Mouse (Mus musculus): ENCODE data around the gene Ccdc33.

The Ccdc33 gene

DNA sequence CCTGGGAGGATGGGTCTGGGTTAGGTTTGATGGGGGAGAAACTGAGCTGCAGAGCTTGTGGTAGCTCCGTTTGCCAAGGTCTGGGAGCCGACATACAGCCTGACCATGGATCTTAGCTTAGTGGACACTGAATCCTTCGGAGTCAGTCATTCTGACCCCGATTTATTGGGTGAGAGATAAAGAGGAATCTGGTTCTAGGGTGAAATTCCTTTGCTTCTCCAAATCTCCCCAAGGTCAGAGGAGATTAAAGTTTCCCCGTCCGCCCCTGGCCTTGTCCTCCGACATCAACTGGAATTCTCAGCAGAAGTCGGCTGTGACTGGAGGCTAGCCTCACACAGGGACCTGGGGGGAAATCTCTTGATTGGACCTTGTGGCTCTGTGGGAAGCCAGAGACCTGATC is 107.1 kb downstream of the Ccdc33 start:
- DNase-seq (ENCODE audit: low spot score in 2 of 2): no peak

DNA sequence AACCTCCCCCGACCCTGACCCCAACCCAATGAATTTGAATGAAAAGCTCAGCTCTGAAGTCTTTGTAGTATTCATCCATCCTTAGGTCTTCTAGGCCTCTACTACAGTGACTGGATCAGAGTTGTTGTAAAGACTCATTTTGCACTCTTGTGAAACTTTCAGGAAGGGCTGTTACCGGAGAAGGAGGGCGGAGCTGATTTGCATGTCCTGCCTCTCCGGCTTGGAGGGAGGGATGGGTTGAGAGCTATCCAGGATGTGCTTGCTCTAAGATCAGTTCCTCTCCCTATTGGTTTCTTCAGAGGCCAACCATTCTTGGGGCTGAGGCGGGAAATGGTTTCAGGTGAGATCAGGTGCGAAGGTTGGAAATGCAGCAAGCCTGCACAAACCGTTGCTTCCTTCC is 107.6 kb downstream of the Ccdc33 start:
- DNase-seq (ENCODE audit: low spot score in 2 of 2): no peak

DNA sequence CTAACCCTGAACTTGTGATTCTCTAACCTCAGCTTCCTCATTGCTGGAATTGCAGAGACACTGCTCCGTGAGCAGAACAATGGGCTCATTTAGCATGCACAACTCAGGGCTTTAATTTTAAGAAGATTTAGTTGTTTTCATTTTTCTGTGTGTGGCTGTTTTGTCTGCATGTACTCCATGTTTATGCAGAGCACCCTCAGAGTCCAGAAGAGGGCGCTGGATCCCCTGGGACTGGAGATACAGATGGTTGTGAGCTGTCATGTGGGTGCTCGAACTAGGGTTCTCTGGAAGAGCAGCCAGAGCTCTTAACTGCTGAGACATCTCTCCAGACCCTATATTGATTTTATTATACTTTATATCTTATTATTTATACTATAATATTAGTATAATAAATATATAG is 109.0 kb downstream of the Ccdc33 start:
- DNase-seq (ENCODE audit: low spot score in 2 of 2): no peak

DNA sequence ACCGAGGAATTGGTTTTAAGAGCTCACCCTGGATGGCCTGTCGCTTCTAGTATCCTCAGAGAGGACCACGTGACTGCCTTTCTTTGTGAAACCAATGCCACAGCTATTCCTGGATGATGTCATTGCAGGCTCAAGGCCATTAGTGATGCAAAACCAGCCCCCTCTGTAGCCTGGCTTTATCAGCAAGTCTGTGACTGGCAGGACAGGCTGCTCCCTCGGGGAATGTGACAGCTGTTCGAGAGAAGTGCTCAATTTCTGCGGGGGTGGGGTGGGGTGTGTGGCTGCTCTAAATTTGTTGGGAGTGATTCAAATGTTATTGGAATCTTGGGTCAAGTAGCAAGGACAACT is 109.6 kb downstream of the Ccdc33 start:
- DNase-seq (ENCODE audit: low spot score in 2 of 2): no peak

DNA sequence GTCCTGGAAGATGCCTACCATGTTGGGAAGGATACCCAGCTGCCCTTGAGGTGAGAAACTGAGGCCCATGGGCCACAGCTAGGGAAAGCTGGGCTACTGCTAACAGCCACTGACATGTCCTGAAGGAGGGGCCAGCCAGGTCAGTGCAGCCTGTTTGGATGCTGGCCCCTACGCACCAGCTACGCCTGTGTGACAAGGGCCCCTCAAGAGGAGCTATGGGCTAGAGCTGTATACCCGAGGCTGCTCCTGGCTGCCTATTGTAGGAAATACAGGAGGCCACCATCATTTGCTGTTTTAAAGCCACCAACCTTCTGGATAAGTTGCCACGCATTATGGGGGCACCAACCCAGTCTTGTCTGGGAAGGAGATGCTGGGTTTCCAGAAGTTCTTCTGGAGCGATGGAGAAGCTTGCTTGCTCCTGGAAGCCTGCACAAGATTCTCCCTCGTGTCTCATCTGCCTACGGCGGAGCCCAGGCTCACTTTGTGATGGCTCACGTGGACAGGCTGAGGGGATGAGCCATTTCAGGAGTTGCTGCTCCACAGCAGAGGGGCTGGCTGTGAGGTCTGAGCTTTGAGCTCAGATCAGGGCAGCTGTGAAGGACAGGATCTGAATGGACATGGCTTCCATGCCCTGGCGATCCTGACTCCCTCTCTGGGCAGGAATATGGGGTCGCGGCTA is 110.1 kb downstream of the Ccdc33 start:
- DNase-seq (ENCODE audit: low spot score in 2 of 2): no peak

DNA sequence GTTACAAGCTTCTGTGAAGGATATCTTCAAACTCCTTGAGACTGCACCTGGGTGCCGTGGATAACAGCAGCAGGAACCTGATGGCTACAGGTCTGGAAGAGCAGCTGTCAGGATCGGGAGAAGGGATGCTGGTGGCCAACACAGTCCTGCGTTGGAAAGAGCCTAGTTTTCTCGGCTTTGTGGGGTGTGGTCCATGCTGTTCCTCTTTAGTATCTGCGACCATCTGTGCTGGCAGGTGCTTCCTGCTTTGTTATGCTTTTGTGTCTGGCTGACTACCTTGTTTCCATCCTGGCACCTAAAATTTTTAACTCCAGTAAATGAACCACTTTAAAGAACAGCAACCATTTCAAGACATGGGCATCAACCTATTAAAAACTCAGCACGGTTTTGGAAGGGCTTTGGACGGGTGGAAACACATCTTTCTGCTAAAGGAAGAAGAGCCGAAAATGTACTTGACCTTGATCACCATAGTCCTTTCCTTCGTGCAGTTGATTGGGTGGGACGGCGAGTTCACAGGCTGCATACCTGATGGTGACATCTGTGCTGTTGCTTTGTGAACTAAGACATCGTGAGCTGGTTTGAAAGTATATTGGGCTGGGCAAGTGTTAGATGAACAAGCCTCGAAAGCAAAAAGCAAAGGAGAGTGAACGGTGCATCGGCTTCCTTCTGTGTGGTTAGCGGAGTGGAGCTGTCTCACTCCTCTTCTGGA is 112.7 kb downstream of the Ccdc33 start, which contains the start of gene Cyp11a1:
Gene Cyp11a1, plus strand, starts transcription at position 659 of the 709 bp plus-strand sequence.
- DNase-seq (ENCODE audit: low spot score in 2 of 2): no peak

DNA sequence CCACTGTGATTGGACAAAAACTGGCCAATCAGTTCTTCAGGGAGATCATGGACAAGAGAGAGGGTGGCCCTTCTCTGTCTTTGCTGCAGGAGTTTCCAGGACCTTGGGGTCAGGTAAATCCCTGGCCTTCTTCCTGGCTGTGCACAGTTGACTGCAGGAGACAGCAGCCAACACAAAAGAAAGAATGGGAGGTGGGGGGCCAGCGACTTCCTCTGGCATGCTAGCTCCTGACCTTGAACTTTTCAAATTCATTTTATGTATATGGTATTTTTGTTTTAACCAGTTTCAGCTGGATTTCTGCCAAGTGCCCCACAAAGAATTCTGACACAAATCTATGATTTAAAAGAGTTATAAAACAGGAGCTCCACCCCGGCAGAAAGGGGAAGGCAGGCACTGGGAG is 115.4 kb downstream of the Ccdc33 start:
- DNase-seq (ENCODE audit: low spot score in 2 of 2): no peak

DNA sequence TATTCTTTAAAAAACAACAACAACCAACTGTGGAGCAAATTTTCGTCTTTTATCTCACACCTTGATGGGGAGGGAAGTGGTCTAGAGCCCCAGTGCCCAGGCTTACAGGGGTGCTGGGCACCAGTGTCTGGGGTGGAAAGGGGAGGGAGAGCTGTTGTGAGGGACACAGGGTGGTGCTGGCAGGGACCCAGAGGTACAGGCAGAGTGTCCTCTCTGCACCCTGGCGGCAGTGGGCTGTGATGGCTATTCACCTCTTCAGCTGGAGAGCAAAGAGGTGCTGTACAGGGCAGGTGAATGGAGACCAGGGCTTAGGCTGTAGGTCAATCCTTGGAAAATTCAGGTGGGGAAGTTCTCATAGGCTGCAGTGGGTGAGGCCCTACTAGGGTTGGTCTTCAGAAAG is 118.9 kb downstream of the Ccdc33 start:
- no peak for DNase-seq (ENCODE audit: low spot score in 2 of 2)

DNA sequence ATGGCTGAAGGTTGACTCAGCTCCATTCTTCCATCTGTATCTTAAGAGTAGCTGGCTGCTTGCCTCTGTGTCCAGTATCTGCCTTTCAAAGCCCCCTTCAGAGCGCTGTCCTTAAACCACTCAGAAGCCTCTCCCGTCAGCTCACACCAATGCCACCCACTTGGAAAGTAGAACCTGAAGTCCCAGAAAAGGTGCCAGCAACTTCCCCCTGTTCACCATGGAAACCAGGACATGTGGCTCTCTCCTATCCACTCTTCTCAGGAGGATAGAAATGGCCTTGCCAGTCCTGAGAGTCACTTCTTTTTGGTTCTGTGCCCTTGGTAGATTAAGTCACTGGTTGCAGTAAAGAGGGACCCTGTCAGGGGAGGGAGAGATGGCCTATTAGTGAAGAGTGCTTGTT is 119.9 kb downstream of the Ccdc33 start:
- no peak for DNase-seq (ENCODE audit: low spot score in 2 of 2)

DNA sequence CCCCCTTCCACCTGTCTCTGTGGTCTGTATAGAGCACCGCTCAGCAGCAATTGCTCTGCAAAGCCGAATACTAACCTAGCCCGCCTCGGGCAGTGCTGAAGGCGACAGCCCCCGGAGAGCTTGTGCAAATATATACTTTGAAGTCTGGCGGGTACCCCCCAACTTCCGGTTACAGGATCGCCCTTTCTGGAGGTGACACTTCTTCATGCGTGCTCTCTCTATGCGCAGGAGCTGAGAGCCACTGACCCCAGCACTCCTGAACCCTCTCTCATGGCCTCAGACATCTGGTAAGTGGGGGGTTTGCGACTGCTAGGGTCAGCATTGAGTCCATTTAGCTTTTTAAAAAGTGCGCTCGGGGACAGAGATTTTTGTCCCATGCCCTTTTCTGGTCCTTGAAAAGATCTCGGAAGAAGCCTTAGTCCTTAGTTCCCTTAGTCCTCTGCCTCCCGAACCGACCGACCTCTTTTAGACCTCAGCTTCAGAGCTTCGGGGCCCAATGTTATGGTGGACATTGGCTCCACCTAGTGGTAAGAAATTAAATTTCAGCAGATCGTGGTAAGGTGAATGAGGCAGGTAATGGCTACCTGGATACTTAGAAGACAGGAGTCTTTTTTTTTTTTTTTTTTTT is 120.5 kb downstream of the Ccdc33 start:
- peak in 1 of 2 experiments; percentile 35 for DNase-seq (ENCODE audit: low spot score in 2 of 2)

DNA sequence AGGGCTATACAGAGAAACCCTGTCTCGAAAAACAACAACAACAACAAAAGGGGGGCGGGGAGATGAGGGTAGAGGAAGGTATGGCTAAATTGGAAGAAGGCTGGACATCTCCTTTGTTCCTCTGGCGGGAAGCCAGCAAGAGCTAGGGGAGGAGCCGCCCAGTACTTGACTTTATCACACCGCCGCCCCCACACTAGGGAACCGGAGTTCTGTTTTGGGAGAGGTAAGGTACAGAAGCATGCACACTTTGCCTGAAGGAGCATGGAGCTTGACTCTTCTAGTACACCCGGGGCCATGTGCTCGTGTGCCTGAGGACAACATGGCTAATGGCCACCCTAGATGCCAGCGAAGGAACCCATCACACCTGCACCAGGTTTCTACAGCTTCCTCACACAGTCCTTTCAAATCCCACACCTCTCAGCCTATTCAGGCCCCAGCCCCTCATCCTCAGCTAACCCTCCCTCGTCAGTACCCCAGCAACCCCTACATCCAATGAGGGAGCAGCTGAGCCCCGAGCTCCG is 121.1 kb downstream of the Ccdc33 start:
- no peak for DNase-seq (ENCODE audit: low spot score in 2 of 2)

DNA sequence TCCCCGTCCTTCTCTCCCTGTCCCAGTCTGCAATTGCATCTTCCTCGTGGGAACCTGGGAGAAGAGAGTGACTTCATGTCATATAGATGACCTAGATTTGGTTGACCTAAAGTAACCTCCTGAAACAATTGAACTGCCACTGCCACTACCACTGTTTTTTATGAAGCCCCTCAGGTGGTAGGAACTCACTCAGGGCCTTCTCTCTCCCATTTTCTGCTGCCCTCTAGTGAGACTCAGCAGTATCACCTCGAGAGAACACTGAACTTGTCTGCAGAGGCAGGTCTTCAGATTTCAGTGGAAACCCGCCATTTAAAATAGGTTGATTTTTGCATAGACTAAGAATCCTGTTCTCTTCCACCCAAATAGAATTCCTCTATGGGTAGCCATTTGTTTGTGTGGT is 123.3 kb downstream of the Ccdc33 start:
- DNase-seq (ENCODE audit: low spot score in 2 of 2): no peak

DNA sequence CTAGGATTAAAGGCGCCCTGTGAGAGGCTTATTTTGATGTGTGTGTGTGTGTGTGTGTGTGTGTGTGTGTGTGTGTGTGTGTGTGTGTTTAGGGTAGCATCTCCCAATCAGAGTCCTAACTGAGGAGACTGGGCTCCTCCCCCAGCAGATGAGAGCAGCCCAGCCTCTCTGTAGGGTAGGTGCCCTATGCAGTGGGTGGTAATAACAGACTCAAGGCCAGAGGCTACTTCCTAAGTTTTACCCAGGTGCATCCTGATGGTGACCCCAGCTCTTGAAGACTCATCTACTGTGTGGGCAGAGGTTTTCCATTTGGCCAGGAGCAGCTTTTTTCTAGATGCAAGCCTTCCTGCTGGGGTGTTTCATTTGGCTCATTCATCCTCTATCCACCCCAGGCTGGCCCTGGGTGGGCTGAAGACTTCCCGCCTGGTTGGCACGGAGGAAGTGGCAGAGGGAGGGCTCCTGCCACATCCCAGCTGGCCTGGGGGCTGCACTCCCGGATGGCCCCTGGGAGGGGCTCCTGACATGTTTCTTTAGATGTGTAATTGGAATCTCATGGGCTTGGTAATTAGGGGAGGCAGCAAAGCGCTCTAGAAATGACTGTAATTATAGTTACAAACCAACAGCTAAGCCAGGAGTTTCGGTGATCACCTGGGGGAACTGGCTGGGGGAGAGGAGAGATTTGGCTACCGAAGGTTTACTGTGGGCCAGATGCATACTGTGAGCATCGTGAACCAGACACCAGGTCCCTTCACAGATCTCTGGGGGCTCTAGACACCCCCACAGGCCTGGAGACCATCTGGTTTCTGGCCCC is 125.6 kb downstream of the Ccdc33 start:
- no peak for DNase-seq (ENCODE audit: low spot score in 2 of 2)

DNA sequence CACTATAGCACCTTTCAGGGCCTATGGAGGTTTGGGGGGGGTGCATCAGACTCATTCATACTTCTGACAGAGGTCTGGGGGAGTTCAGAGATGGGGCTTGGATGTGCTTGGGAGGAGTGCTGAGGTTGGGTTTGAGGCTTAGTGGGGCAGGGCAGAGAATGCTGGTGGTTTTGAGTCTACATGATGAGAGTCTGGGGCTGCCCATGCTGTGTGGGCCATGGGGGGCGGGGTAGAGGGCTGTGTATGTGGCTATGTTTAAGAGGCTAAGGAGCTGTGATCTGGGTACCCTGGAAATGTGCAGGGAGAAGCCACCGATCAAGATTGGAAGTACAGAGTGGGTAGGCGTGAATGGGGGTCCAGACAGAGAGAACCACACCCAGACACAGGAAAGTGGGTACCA is 126.6 kb downstream of the Ccdc33 start:
- no peak for DNase-seq (ENCODE audit: low spot score in 2 of 2)

DNA sequence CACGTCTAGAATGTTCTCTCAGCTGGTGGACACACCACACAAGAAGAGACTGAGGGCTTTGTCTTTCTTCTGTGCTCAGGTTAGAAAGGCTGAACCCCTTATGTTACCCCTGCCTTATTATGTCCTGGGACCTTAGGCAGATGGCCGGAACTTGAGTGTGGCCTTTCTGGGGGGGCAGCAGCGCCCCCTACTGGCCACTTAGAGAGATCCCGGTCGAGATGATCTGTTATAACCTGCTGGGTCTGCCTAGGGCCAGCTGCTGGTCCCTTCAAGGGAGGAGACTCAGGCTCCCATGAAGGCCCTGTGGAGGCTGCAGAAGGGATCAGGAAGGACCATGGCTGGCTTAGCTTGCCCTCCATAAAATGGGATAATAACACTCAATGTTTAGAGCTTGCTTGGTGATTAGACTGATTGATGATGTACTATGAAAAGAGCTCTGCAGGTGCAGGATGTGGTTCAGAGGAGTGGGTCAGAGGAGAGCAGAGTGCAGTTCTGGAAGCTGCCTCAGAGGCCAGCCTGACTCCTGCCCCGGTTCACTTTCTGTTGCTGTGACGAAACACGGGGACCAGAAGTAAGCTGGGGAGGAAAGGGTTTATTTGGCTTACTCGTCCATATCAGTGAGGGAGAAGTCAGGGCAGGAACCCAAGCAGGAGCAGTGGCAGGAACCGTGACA is 128.0 kb downstream of the Ccdc33 start:
- DNase-seq (ENCODE audit: low spot score in 2 of 2): peak in 1 of 2 experiments; percentile 37

DNA sequence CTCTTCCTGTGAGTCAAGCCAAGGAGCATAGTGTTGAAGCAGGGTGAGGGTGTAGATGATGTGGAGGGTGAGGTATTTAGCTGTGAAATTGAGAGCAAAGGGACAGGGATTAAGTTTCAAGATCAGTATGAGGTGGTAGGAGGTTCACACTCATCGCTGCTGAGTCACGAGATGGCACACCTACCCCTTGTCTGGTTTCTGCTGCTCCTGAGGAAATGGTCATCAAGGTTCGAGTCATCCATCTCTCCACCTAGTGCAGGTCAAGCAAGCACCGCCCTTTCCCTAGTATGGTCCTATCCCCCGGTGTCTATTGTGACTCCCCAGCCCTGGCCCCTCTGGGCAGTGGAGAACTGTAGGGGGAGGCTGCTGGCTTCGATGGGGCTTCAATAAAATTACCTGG is 129.3 kb downstream of the Ccdc33 start:
- no peak for DNase-seq (ENCODE audit: low spot score in 2 of 2)

DNA sequence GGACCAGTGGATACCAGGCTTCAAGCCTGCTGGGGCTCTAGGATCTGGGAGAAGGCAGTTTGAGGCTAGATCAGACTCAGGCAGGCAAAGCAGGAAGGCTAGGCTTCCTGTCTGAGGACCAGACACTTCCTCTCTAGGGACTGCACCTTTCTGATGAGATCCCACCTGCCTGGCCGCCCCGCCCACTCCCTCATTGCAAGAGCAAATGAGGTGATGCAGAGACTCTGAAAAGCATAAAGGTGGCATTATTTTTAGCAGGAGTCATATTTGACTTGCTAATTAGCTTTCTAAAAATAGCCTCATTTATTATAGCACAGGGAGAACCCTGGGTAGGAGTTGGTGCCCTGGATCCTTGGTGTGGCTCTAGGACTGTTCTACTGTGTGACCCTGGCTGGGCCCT is 130.5 kb downstream of the Ccdc33 start:
- DNase-seq (ENCODE audit: low spot score in 2 of 2): no peak

DNA sequence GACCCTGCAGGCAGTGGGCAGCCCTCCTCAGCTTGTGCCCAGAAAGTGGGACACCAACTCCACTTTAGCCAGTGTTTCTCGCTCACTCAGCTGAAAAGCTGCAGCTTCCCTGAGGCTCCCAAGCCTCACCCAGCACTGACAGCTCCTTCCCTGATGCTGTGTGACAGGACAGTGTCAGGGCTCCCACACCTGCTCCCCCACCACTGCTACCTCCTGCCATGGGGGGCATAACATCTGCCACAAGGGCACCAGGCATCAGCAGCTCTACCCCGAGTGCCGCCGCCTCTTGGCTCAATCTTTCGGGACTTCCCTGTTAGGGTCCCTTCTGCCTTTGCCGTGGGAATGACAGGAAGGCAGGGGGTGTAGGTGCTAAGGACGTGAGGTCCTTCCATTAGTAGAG is 132.3 kb downstream of the Ccdc33 start:
- no peak for DNase-seq (ENCODE audit: low spot score in 2 of 2)

DNA sequence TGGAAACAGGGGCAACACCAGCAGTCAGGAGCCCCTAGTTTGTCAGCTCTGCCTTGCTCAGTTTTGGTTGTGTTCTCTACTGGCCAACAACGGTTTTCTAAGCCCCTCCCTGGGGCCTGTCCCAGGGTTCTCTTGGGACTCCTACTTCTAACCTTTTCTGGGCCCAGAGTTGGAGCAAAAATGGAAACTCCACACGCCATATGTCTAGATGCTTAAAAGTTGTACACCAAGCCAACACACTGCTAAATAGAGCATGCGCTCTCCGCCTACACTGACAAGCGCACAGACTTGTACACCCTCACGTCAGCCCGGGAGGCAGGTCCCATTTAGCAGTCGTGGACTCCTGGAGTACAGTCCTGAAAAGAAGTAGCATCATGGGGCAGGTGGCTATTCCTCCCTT is 133.3 kb downstream of the Ccdc33 start:
- no peak for DNase-seq (ENCODE audit: low spot score in 2 of 2)

DNA sequence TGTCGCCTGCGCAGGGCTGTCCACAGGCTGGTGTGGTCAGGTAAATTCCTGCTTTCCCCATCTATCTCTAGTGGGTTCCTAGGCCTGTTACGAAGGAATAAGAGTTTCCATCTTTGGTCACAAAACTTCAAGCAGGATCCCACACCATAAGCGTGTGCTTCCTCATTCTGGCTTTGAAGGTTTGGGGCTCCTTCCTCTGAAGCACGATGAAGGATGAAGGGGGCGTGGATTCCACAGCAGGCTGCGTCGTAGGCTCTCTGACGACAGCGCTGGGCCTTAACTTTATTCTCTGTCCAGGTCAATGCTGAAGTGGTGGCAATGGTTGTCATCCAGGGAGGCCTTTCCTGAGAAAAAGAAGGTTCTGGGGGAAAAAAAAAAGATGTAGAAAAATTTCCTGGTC is 138.1 kb downstream of the Ccdc33 start:
- DNase-seq (ENCODE audit: low spot score in 2 of 2): no peak

DNA sequence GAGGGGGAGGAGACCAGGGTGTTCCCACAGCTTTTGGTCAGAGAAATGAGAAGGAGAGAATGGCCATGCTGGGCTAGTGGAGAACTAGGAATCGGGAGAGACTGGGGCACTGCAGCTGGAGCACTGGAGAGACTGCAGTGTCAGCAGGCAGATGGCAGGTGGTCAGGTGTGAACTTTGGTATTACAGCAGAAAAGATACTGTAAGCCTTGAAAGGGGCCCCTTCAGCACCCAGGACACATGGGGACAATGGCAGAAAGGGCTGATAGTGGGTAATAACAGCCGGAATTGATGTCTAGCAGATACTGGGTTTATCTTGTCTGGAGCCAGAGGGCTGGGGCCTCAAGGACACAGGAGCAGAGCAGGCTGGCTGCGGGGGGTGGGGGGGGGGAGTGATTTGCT is 139.8 kb downstream of the Ccdc33 start:
- no peak for DNase-seq (ENCODE audit: low spot score in 2 of 2)
